Mouse (Mus musculus) MEL (cell line): ENCODE measurements at regions not wholly inside any gene's neighbourhood (a gene's known extent, or its start where the extent isn't known, plus 50 kb on each side); places are given as distances from the start of the nearest gene placed in this dataset.

Experiments
- DNase-seq: peaks from one replicate; pipeline ENCODE4 v3.0.0; 2011; ENCODE audit warnings: low read depth, low spot score
- H3K27ac ChIP-seq: 2 replicates; pipeline ENCODE4 v1.5.1; 2012; ENCODE audit warnings: low read depth, mild to moderate bottlenecking, control low read depth, low read length, moderate library complexity; ENCODE audit not compliant: control insufficient read depth
- H3K27me3 ChIP-seq, 2 experiments: fragments of 150-350 bp in 1 of 2; sonication (generic) in 1 of 2; 2 replicates each; pipeline ENCODE4 v1.6.1; 2012; ENCODE audit warnings: low read length in 2 of 2, mild to moderate bottlenecking in 2 of 2, improper control_type of control experiment in 1 of 2, moderate library complexity in 1 of 2; ENCODE audit not compliant: insufficient read depth in 2 of 2, control insufficient read depth in 1 of 2
- H3K36me3 ChIP-seq, 2 experiments: 2 replicates each; pipeline ENCODE4 v1.6.1; 2012 to 2014; ENCODE audit warnings: low read length in 2 of 2, improper control_type of control experiment in 1 of 2, inconsistent platforms in 1 of 2, mild to moderate bottlenecking in 1 of 2; ENCODE audit not compliant: insufficient read depth in 2 of 2, control insufficient read depth in 1 of 2
- H3K4me1 ChIP-seq, 2 experiments: fragments of 150-350 bp in 1 of 2; sonication (generic) in 1 of 2; 2 replicates each; pipeline ENCODE4 v1.6.1; 2012; ENCODE audit warnings: low read length in 2 of 2, improper control_type of control experiment in 1 of 2, mild to moderate bottlenecking in 1 of 2; ENCODE audit not compliant: insufficient read depth in 2 of 2, control insufficient read depth in 1 of 2
- H3K4me3 ChIP-seq, 2 experiments: fragments of 150-350 bp in 1 of 2; sonication (generic) in 1 of 2; 2 replicates each; pipeline ENCODE4 v1.5.1; 2012; ENCODE audit warnings: low read depth in 2 of 2, low read length in 2 of 2, mild to moderate bottlenecking in 2 of 2, moderate library complexity in 2 of 2, control low read depth in 1 of 2, improper control_type of control experiment in 1 of 2; ENCODE audit not compliant: control insufficient read depth in 1 of 2, insufficient read depth in 1 of 2
- H3K79me2 ChIP-seq: 2 replicates; pipeline ENCODE4 v1.6.1; 2012; ENCODE audit warnings: mild to moderate bottlenecking, low read length, moderate library complexity; ENCODE audit not compliant: control insufficient read depth, poor library complexity, insufficient read depth
- H3K9ac ChIP-seq: 2 replicates; pipeline ENCODE4 v1.6.1; 2012; ENCODE audit warnings: low read depth, mild to moderate bottlenecking, control low read depth, low read length, moderate library complexity; ENCODE audit not compliant: control insufficient read depth, poor library complexity, severe bottlenecking
- H3K9me3 ChIP-seq: fragments of 150-350 bp; sonication (generic); replicated peaks from 2 replicates; pipeline ENCODE4 v1.6.1; 2012; ENCODE audit warnings: mild to moderate bottlenecking, low read length, improper control_type of control experiment, moderate library complexity; ENCODE audit not compliant: insufficient read depth
- BHLHE40 ChIP-seq: IDR thresholded peaks from 2 replicates; pipeline ENCODE4 v1.6.1; 2012; ENCODE audit warnings: low read depth, mild to moderate bottlenecking, inconsistent platforms, low read length, improper control_type of control experiment, borderline replicate concordance
- CHD1 ChIP-seq: IDR thresholded peaks from 2 replicates; pipeline ENCODE4 v1.6.1; 2012; ENCODE audit warnings: low read depth, mild to moderate bottlenecking, inconsistent platforms, low read length, improper control_type of control experiment
- CTCF ChIP-seq, 3 experiments: IDR thresholded peaks in 2 of 3; conservative IDR thresholded peaks in 1 of 3; 2 replicates each; pipeline ENCODE4 v1.5.1; 2011 to 2012; ENCODE audit warnings: low read length in 3 of 3, low read depth in 2 of 3, mild to moderate bottlenecking in 2 of 3, improper control_type of control experiment in 1 of 3, inconsistent platforms in 1 of 3, mixed read lengths in 1 of 3, moderate library complexity in 1 of 3; ENCODE audit not compliant: control insufficient read depth in 1 of 3, insufficient read depth in 1 of 3, poor library complexity in 1 of 3, severe bottlenecking in 1 of 3
- ELF1 ChIP-seq: IDR thresholded peaks from 2 replicates; pipeline ENCODE4 v1.6.1; 2014; ENCODE audit warnings: low read depth, mild to moderate bottlenecking, inconsistent platforms, low read length, improper control_type of control experiment, moderate library complexity
- ETS1 ChIP-seq: IDR thresholded peaks from 2 replicates; pipeline ENCODE4 v1.6.1; 2012; ENCODE audit warnings: low read depth, mild to moderate bottlenecking, inconsistent platforms, low read length, improper control_type of control experiment, moderate library complexity
- GABPA ChIP-seq: IDR thresholded peaks from 2 replicates; pipeline ENCODE4 v1.6.1; 2012; ENCODE audit warnings: low read depth, mild to moderate bottlenecking, inconsistent platforms, low read length, improper control_type of control experiment, moderate library complexity
- GATA1 ChIP-seq: IDR thresholded peaks from 2 replicates; pipeline ENCODE4 v1.6.1; 2011; ENCODE audit warnings: low read depth, low read length, improper control_type of control experiment
- HCFC1 ChIP-seq: IDR thresholded peaks from 2 replicates; pipeline ENCODE4 v1.6.1; 2012; ENCODE audit warnings: low read depth, mild to moderate bottlenecking, inconsistent platforms, low read length, improper control_type of control experiment, moderate library complexity
- KAT2A ChIP-seq: conservative IDR thresholded peaks from 2 replicates; pipeline ENCODE4 v1.6.1; 2012; ENCODE audit warnings: low read depth, low read length, improper control_type of control experiment, inconsistent platforms
- MAFK ChIP-seq: IDR thresholded peaks from 2 replicates; pipeline ENCODE4 v1.6.1; 2011; ENCODE audit warnings: low read depth, mild to moderate bottlenecking, low read length, improper control_type of control experiment, borderline replicate concordance
- MAZ ChIP-seq: IDR thresholded peaks from 2 replicates; pipeline ENCODE4 v1.6.1; 2012; ENCODE audit warnings: low read depth, mild to moderate bottlenecking, inconsistent platforms, low read length, improper control_type of control experiment
- MEF2A ChIP-seq: IDR thresholded peaks from 2 replicates; pipeline ENCODE4 v1.6.1; 2014; ENCODE audit warnings: low read depth, mild to moderate bottlenecking, inconsistent platforms, low read length, improper control_type of control experiment; ENCODE audit not compliant: poor library complexity, insufficient replicate concordance, severe bottlenecking; ENCODE audit errors: extremely low read depth
- MXI1 ChIP-seq: IDR thresholded peaks from 2 replicates; pipeline ENCODE4 v1.6.1; 2011; ENCODE audit warnings: mild to moderate bottlenecking, low read depth, low read length, improper control_type of control experiment
- MYB ChIP-seq: IDR thresholded peaks from 2 replicates; pipeline ENCODE4 v1.6.1; 2011; ENCODE audit warnings: mild to moderate bottlenecking, low read depth, low read length, improper control_type of control experiment
- MYC ChIP-seq: IDR thresholded peaks from 2 replicates; pipeline ENCODE4 v1.6.1; 2011; ENCODE audit warnings: low read depth, mild to moderate bottlenecking, low read length, improper control_type of control experiment, moderate library complexity
- NELFE ChIP-seq: IDR thresholded peaks from 2 replicates; pipeline ENCODE4 v1.6.1; 2011; ENCODE audit warnings: low read depth, low read length, improper control_type of control experiment
- POLR2AphosphoS2 ChIP-seq: IDR thresholded peaks from 2 replicates; pipeline ENCODE4 v1.6.1; 2011; ENCODE audit warnings: low read length, improper control_type of control experiment
- RAD21 ChIP-seq: IDR thresholded peaks from 2 replicates; pipeline ENCODE4 v1.6.1; 2011; ENCODE audit warnings: mild to moderate bottlenecking, low read depth, low read length, improper control_type of control experiment
- TCF12 ChIP-seq: IDR thresholded peaks from 2 replicates; pipeline ENCODE4 v1.6.1; 2014; ENCODE audit warnings: low read depth, mild to moderate bottlenecking, inconsistent platforms, low read length, improper control_type of control experiment, moderate library complexity
- UBTF ChIP-seq: IDR thresholded peaks from 2 replicates; pipeline ENCODE4 v1.6.1; 2012; ENCODE audit warnings: low read depth, mild to moderate bottlenecking, inconsistent platforms, low read length, improper control_type of control experiment, moderate library complexity, borderline replicate concordance; ENCODE audit not compliant: insufficient read depth
- USF1 ChIP-seq: IDR thresholded peaks from 2 replicates; pipeline ENCODE4 v1.6.1; 2014; ENCODE audit warnings: low read depth, mild to moderate bottlenecking, inconsistent platforms, low read length, improper control_type of control experiment, moderate library complexity
- ZC3H11A ChIP-seq: IDR thresholded peaks from 2 replicates; pipeline ENCODE4 v1.6.1; 2012; ENCODE audit warnings: low read depth, mild to moderate bottlenecking, inconsistent platforms, low read length, improper control_type of control experiment
- ZKSCAN1 ChIP-seq: IDR thresholded peaks from 2 replicates; pipeline ENCODE4 v1.6.1; 2012; ENCODE audit warnings: low read depth, mild to moderate bottlenecking, inconsistent platforms, low read length, improper control_type of control experiment, moderate library complexity
- ZMIZ1 ChIP-seq: IDR thresholded peaks from 2 replicates; pipeline ENCODE4 v1.6.1; 2012; ENCODE audit warnings: low read depth, mild to moderate bottlenecking, inconsistent platforms, low read length, improper control_type of control experiment, moderate library complexity

DNA sequence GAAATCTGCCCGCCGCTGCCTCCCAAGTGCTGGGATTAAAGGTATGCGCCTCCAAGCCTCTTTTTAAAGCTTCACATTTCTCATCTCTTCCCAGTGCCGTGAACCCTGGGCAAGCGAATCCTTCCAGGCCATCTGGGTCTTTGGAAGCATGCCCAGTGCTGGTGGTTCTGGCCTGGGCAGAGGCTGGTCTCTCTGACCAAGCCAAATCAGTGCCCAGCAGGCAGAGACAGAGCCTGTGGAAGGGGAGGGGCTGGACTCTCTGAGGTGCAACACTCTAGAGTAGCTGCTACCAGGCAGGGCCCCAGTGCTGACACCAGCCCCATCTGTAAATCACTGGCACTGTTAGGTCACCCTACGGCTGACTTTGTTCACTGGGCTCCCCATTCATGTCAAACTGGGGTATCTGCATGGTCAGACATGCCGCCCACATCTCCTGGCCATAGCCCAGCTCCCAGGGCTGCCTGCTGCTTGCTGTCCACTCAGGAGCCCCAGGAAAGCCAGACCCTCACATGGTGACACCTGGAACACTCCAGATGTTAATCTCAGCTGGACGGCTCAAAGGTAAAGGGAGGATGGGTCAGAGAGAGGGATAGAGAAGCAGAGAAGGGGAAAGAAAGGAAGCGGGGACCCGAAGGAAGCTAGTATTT lies 64.3 kb upstream of the Kazn start:
- Histone ChIP-seq H3K27ac (no peak overlapping the region), H3K9me3 (no peaks in the 10 kb centered on the region), H3K9ac (no peak overlapping the region), H3K27me3 (no peaks in the 10 kb centered on the region), H3K36me3 (no peaks in the 10 kb centered on the region), H3K4me1 (no peaks in the 10 kb centered on the region), H3K79me2 (no peaks in the 10 kb centered on the region), H3K4me3 (no peak overlapping the region)
- TF ChIP-seq ETS1, result no peak
- no peak for TF ChIP-seq ZKSCAN1
- no peak for TF ChIP-seq GABPA
- no peak for TF ChIP-seq ELF1
- TF ChIP-seq MYC, result no peak
- TF ChIP-seq MYB, result no peak
- no peak for TF ChIP-seq HCFC1
- TF ChIP-seq USF1, result no peak
- no peak for TF ChIP-seq MEF2A
- no peak for TF ChIP-seq RAD21
- TF ChIP-seq KAT2A, result no peak
- no peak for TF ChIP-seq MAFK
- TF ChIP-seq GATA1, result no peak
- no peak for TF ChIP-seq MXI1
- TF ChIP-seq MAZ, result no peak
- TF ChIP-seq BHLHE40, result no peak
- no peak for TF ChIP-seq TCF12
- TF ChIP-seq CTCF (IDR thresholded peaks at IDR 0.05 in 2 of 3, conservative IDR thresholded peaks at IDR 0.05 in 1 of 3; ENCODE audit: control insufficient read depth in 1 of 3, insufficient read depth in 1 of 3, low read depth in 2 of 3, low read length in 3 of 3, poor library complexity in 1 of 3, severe bottlenecking in 1 of 3), result no peak
- DNase-seq, result no peak

DNA sequence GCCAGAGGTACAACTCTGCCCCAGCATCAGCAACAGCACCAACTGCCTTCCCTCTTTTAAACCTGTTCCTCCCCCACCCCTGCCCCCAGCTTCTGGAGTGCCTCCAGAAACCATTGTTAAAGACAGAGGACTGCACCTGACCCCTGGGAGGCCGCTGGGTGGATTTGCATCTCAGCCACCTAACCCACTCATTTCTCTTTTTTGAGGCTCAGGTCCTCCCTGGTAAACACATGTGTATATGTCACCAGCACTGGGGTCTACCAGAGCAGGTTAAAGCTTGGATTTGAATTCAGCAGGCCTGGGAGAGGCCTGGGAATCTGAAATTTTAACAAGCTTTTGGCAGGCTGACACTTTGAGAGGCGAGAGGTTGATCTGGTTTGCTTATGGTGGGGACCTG lies 63.5 kb upstream of the Kazn start:
- Histone ChIP-seq H3K27me3 (no peaks in the 10 kb centered on the region), H3K4me1 (no peaks in the 10 kb centered on the region), H3K4me3 (no peak overlapping the region), H3K9ac (no peak overlapping the region), H3K9me3 (no peaks in the 10 kb centered on the region), H3K79me2 (no peaks in the 10 kb centered on the region), H3K36me3 (no peaks in the 10 kb centered on the region), H3K27ac (no peak overlapping the region)
- no peak for DNase-seq
- no peak for TF ChIP-seq NELFE
- no peak for TF ChIP-seq ZMIZ1
- no peak for TF ChIP-seq MXI1
- no peak for TF ChIP-seq ZC3H11A
- no peak for TF ChIP-seq ETS1
- TF ChIP-seq UBTF, result no peak
- no peak for TF ChIP-seq POLR2AphosphoS2
- no peak for TF ChIP-seq CHD1
- no peak for TF ChIP-seq GABPA
- TF ChIP-seq BHLHE40, result no peak
